Mouse (Mus musculus): ENCODE measurements around the gene Dhx33. TPM values are rescaled to one million over a fixed set of nuclear protein-coding genes. Genes with fewer than 3 reads are reported as not detected.

Dhx33 gene
- polyA plus RNA-seq, 1 experiment from 2014 or later = 24.2 TPM

GRCm38 (mm10) chr11:71003611-71004315 is 474 bp downstream of the Dhx33 start:
- H3K4me1 ChIP-seq (replicated peaks; ENCODE audit: control insufficient read depth, insufficient read depth, low read length) = peaks cover 11% of the 10 kb centered on the region
- under 1% methylated on average over 49 of the region's 49 CpGs for WGBS
- H3K9me3 ChIP-seq (ENCODE audit: control insufficient read depth, low read length) = no peaks in the 10 kb centered on the region
- H3K27me3 ChIP-seq (replicated peaks; ENCODE audit: control insufficient read depth, insufficient read depth, low read length) = no peaks in the 10 kb centered on the region
- H3K4me2 ChIP-seq = peak overlapping the region; percentile 94
- ATAC-seq (replicated peaks; ENCODE audit: low FRiP score) (peak; percentile 79), DNase-seq (ENCODE audit: low spot score) (no peak)
- H3K27ac ChIP-seq (ENCODE audit: low read depth, low read length) = peak overlapping the region; percentile 74
- H3K9ac ChIP-seq (ENCODE audit: low read depth, low read length) = peak overlapping the region; percentile 78
- peak overlapping the region; percentile 91 for H3K4me3 ChIP-seq (ENCODE audit: low read depth, low read length)
- H3K36me3 ChIP-seq (ENCODE audit: control insufficient read depth, insufficient read depth, low read length) = peaks cover 11% of the 10 kb centered on the region

- Histone ChIP-seq H3K9me3 (ENCODE audit: control insufficient read depth, low read length) (no peaks in the 10 kb centered on the region), H3K4me2 (no peak overlapping the region), H3K27me3 (replicated peaks; ENCODE audit: control insufficient read depth, insufficient read depth, low read length) (no peaks in the 10 kb centered on the region), H3K4me1 (replicated peaks; ENCODE audit: control insufficient read depth, insufficient read depth, low read length) (peaks cover 11% of the 10 kb centered on the region), H3K27ac (ENCODE audit: low read depth, low read length) (no peak overlapping the region), H3K4me3 (ENCODE audit: low read depth, low read length) (no peak overlapping the region), H3K36me3 (ENCODE audit: control insufficient read depth, insufficient read depth, low read length) (peaks cover 22% of the 10 kb centered on the region), H3K9ac (ENCODE audit: low read depth, low read length) (no peak overlapping the region)
- DNase-seq (ENCODE audit: low spot score) = no peak
- ATAC-seq (replicated peaks; ENCODE audit: low FRiP score) = no peak
- 88% methylated on average over 4 of the region's 4 CpGs for WGBS
Measured at GRCm38 (mm10) chr11:71001167-71001566, 3.1 kb downstream of the Dhx33 start.

- peak within 1 kb of the TSS; percentile 75 for H3K4me2 ChIP-seq
- WGBS = under 1% methylated on average over 54 of the region's 64 CpGs
Measured at GRCm38 (mm10) chr11:70982557-70983228, 21.5 kb downstream of the Dhx33 start, which contains the start of gene C1qbp. Gene C1qbp (minus strand): TSS chr11:70983026.

GRCm38 (mm10) chr11:70982030-70982429 is 22.2 kb downstream of the Dhx33 start:
- H3K27me3 ChIP-seq (replicated peaks; ENCODE audit: control insufficient read depth, insufficient read depth, low read length) = no peaks in the 10 kb centered on the region

More at GRCm38 (mm10) chr11:70982557-70983228, 21.5 kb downstream of the Dhx33 start, which contains the start of gene C1qbp:
- Histone ChIP-seq H3K27me3 (replicated peaks; ENCODE audit: control insufficient read depth, insufficient read depth, low read length) (no peaks in the 10 kb centered on the region), H3K9me3 (ENCODE audit: control insufficient read depth, low read length) (no peaks in the 10 kb centered on the region), H3K36me3 (ENCODE audit: control insufficient read depth, insufficient read depth, low read length) (peaks cover 54% of the 10 kb centered on the region), H3K27ac (ENCODE audit: low read depth, low read length) (peak within 1 kb of the TSS; percentile 58), H3K4me1 (replicated peaks; ENCODE audit: control insufficient read depth, insufficient read depth, low read length) (peaks cover 12% of the 10 kb centered on the region), H3K9ac (ENCODE audit: low read depth, low read length) (peak within 1 kb of the TSS; percentile 85), H3K4me3 (ENCODE audit: low read depth, low read length) (peak within 1 kb of the TSS; percentile 86)
- peak; percentile 91 for ATAC-seq (replicated peaks; ENCODE audit: low FRiP score)
- DNase-seq (ENCODE audit: low spot score) = peak; percentile 93

GRCm38 (mm10) chr11:70980751-70981510 is 23.3 kb downstream of the Dhx33 start:
- peak overlapping the region; percentile 75 for H3K4me2 ChIP-seq
- no peaks in the 10 kb centered on the region for H3K9me3 ChIP-seq (ENCODE audit: control insufficient read depth, low read length)
- H3K4me1 ChIP-seq (replicated peaks; ENCODE audit: control insufficient read depth, insufficient read depth, low read length) = peaks cover 12% of the 10 kb centered on the region
- H3K36me3 ChIP-seq (ENCODE audit: control insufficient read depth, insufficient read depth, low read length) = peaks cover 50% of the 10 kb centered on the region
- DNase-seq (ENCODE audit: low spot score) (no peak), ATAC-seq (replicated peaks; ENCODE audit: low FRiP score) (no peak)
- no peak overlapping the region for H3K27ac ChIP-seq (ENCODE audit: low read depth, low read length)
- peak overlapping the region; percentile 85 for H3K9ac ChIP-seq (ENCODE audit: low read depth, low read length)
- WGBS = 81% methylated on average over 14 of the region's 14 CpGs
- no peaks in the 10 kb centered on the region for H3K27me3 ChIP-seq (replicated peaks; ENCODE audit: control insufficient read depth, insufficient read depth, low read length)
- peak overlapping the region; percentile 86 for H3K4me3 ChIP-seq (ENCODE audit: low read depth, low read length)

More at GRCm38 (mm10) chr11:70982030-70982429, 22.2 kb downstream of the Dhx33 start:
- Histone ChIP-seq H3K36me3 (ENCODE audit: control insufficient read depth, insufficient read depth, low read length) (peaks cover 55% of the 10 kb centered on the region), H3K27ac (ENCODE audit: low read depth, low read length) (peak overlapping the region; percentile 58), H3K4me1 (replicated peaks; ENCODE audit: control insufficient read depth, insufficient read depth, low read length) (peaks cover 12% of the 10 kb centered on the region), H3K4me3 (ENCODE audit: low read depth, low read length) (peak overlapping the region; percentile 86), H3K9ac (ENCODE audit: low read depth, low read length) (peak overlapping the region; percentile 85), H3K4me2 (peak overlapping the region; percentile 75), H3K9me3 (ENCODE audit: control insufficient read depth, low read length) (no peaks in the 10 kb centered on the region)
- DNase-seq (ENCODE audit: low spot score) = no peak
- 6% methylated on average over 12 of the region's 12 CpGs for WGBS
- ATAC-seq (replicated peaks; ENCODE audit: low FRiP score) = no peak

GRCm38 (mm10) chr11:70980232-70980631 is 24.0 kb downstream of the Dhx33 start:
- H3K27me3 ChIP-seq (replicated peaks; ENCODE audit: control insufficient read depth, insufficient read depth, low read length) = no peaks in the 10 kb centered on the region
- H3K36me3 ChIP-seq (ENCODE audit: control insufficient read depth, insufficient read depth, low read length) = peaks cover 46% of the 10 kb centered on the region
- DNase-seq (ENCODE audit: low spot score) = no peak
- H3K4me2 ChIP-seq = no peak overlapping the region
- H3K9me3 ChIP-seq (ENCODE audit: control insufficient read depth, low read length) = no peaks in the 10 kb centered on the region
- peak overlapping the region; percentile 38; the same call in 1 of the 2 replicates for H3K9ac ChIP-seq (ENCODE audit: low read depth, low read length)
- no peak overlapping the region for H3K27ac ChIP-seq (ENCODE audit: low read depth, low read length)
- peaks cover 12% of the 10 kb centered on the region for H3K4me1 ChIP-seq (replicated peaks; ENCODE audit: control insufficient read depth, insufficient read depth, low read length)
- WGBS = 81% methylated on average over 6 of the region's 6 CpGs
- no peak for ATAC-seq (replicated peaks; ENCODE audit: low FRiP score)
- H3K4me3 ChIP-seq (ENCODE audit: low read depth, low read length) = no peak overlapping the region

- WGBS = 84% methylated on average over 6 of the region's 6 CpGs
- Histone ChIP-seq H3K9ac (ENCODE audit: low read depth, low read length) (no peak overlapping the region), H3K27me3 (replicated peaks; ENCODE audit: control insufficient read depth, insufficient read depth, low read length) (no peaks in the 10 kb centered on the region), H3K27ac (ENCODE audit: low read depth, low read length) (no peak overlapping the region), H3K9me3 (ENCODE audit: control insufficient read depth, low read length) (no peaks in the 10 kb centered on the region), H3K36me3 (ENCODE audit: control insufficient read depth, insufficient read depth, low read length) (peaks cover 58% of the 10 kb centered on the region), H3K4me3 (ENCODE audit: low read depth, low read length) (no peak overlapping the region), H3K4me2 (no peak overlapping the region), H3K4me1 (replicated peaks; ENCODE audit: control insufficient read depth, insufficient read depth, low read length) (peaks cover 12% of the 10 kb centered on the region)
- ATAC-seq (replicated peaks; ENCODE audit: low FRiP score) (no peak), DNase-seq (ENCODE audit: low spot score) (no peak)
Measured at GRCm38 (mm10) chr11:70977293-70977692, 26.9 kb downstream of the Dhx33 start.

- Histone ChIP-seq H3K9me3 (ENCODE audit: control insufficient read depth, low read length) (no peaks in the 10 kb centered on the region), H3K9ac (ENCODE audit: low read depth, low read length) (no peak overlapping the region), H3K4me2 (no peak overlapping the region), H3K27me3 (replicated peaks; ENCODE audit: control insufficient read depth, insufficient read depth, low read length) (no peaks in the 10 kb centered on the region), H3K4me3 (ENCODE audit: low read depth, low read length) (no peak overlapping the region), H3K36me3 (ENCODE audit: control insufficient read depth, insufficient read depth, low read length) (peaks cover 46% of the 10 kb centered on the region), H3K4me1 (replicated peaks; ENCODE audit: control insufficient read depth, insufficient read depth, low read length) (no peaks in the 10 kb centered on the region; the same call in 1 of the 2 replicates), H3K27ac (ENCODE audit: low read depth, low read length) (no peak overlapping the region)
- 61% methylated on average over 2 of the region's 2 CpGs for WGBS
- no peak for DNase-seq (ENCODE audit: low spot score)
- no peak for ATAC-seq (replicated peaks; ENCODE audit: low FRiP score)
Measured at GRCm38 (mm10) chr11:70975193-70975592, 29.0 kb downstream of the Dhx33 start.

All from liver, embryonic 11.5 days (tissue).